Mouse (Mus musculus): ENCODE measurements around the gene Sema4d. TPM values are rescaled to one million over a fixed set of nuclear protein-coding genes. Genes with fewer than 3 reads are reported as not detected.
"Not testable (repeated sequence)": the region's sequence is repeated elsewhere in the genome, so short reads cannot be mapped to it uniquely, and the experiment has no call there.

Gene Sema4d
- polyA plus RNA-seq, 1 experiment from 2014 or later: 4.9 TPM

DNA sequence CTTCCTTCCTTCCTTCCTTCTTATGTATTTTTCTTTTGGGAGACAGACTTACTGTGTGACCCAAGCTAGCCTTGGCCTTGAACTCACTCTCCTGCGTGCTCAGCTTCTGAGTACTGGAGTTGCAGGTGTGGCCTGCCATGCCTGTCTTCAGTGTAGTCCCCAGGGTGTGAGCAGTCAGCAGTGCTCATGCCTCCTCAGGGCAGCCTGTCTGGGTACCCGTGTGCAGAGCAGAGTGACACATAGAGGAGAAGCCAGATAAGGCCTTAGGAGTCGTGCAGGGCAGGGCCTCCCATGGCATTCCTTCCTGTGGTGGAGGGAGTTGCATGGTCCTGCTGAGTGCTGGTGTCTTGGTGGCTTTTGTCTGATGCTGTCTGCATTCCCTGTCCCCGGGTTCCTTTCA is 114.2 kb downstream of the Sema4d start:
- ATAC-seq: no peak
- H3K9me3 ChIP-seq (ENCODE audit: low read length): no peaks in the 10 kb centered on the region

DNA sequence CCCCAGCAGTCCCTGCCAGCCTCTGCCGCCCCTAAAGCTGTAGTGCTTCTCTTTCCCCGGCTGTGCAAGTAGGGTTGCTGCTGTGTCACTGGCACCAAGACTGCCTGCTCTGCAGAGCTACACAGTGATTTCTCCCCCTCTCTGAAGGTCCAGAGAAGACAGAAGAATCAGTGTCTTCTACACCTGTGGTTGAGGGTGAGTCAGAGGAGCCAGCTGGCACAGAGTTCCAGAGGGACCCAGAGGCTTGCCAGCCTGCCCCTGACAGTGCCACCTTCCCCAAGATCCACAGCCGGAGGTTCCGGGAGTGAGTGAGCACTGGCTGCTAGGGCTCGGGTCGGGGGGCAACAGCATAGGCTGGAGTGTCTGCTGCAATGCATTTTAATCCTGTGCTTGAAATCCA is 114.9 kb downstream of the Sema4d start:
- no peak for DNase-seq (ENCODE audit: low spot score)
- Histone ChIP-seq H3K4me2 (replicated peaks; ENCODE audit: low read depth, low read length) (no peak overlapping the region), H3K4me3 (ENCODE audit: low read depth, low read length) (no peak overlapping the region), H3K9me3 (ENCODE audit: low read length) (no peaks in the 10 kb centered on the region), H3K9ac (replicated peaks; ENCODE audit: low read depth) (no peak overlapping the region), H3K4me1 (ENCODE audit: insufficient read depth, low read depth, low read length) (no peaks in the 10 kb centered on the region), H3K27me3 (replicated peaks; ENCODE audit: insufficient read depth, low read length) (no peaks in the 10 kb centered on the region), H3K36me3 (ENCODE audit: insufficient read depth, low read length) (peaks cover 51% of the 10 kb centered on the region), H3K27ac (ENCODE audit: low read length) (no peak overlapping the region)
- ATAC-seq: no peak
- no peak for TF ChIP-seq EP300 (IDR thresholded peaks at IDR 0.05)
- no peak for TF ChIP-seq CTCF (IDR thresholded peaks at IDR 0.05)
- 97% methylated on average over 6 of the region's 6 CpGs for WGBS

More for the DNA sequence above, 114.2 kb downstream of the Sema4d start:
- WGBS: 79% methylated on average over 4 of the region's 4 CpGs
- H3K36me3 ChIP-seq (ENCODE audit: insufficient read depth, low read length): peaks cover 49% of the 10 kb centered on the region
- no peak overlapping the region for H3K27ac ChIP-seq (ENCODE audit: low read length)
- H3K4me2 ChIP-seq (replicated peaks; ENCODE audit: low read depth, low read length): no peak overlapping the region
- no peak overlapping the region for H3K4me3 ChIP-seq (ENCODE audit: low read depth, low read length)
- H3K9ac ChIP-seq (replicated peaks; ENCODE audit: low read depth): no peak overlapping the region
- no peak for DNase-seq (ENCODE audit: low spot score)
- no peaks in the 10 kb centered on the region for H3K4me1 ChIP-seq (ENCODE audit: insufficient read depth, low read depth, low read length)
- TF ChIP-seq CTCF (IDR thresholded peaks at IDR 0.05) (no peak), EP300 (IDR thresholded peaks at IDR 0.05) (no peak)
- no peaks in the 10 kb centered on the region for H3K27me3 ChIP-seq (replicated peaks; ENCODE audit: insufficient read depth, low read length)

DNA sequence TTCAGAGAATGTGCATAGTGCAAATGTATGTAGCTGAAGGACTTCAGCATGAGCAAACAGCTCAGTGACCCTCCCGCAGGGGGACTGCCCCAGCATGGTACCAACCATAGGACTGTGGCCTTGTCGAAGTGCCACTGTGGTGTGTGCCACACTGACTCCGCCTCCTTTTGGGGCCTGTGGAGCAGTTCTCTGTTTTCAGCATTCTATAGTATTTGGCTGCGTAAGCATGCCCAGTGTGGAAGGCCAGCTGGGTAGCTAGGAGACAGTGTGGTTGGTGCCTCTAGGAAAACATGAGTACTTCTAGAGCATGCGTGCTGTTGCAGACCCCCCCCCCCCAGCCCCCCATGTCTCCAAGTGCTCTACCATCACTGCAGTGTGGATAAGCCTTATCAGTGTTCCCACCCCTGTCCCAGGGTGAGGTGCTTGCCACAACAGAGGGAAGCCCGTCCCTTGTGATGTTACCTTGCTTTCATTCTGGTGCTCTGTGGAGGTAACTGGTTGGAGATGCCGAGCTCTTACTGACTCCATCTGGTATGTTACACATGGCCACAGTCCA is 115.8 kb downstream of the Sema4d start:
- ATAC-seq (no peak), DNase-seq (ENCODE audit: low spot score) (no peak)
- Histone ChIP-seq H3K27me3 (replicated peaks; ENCODE audit: insufficient read depth, low read length) (no peaks in the 10 kb centered on the region), H3K36me3 (ENCODE audit: insufficient read depth, low read length) (peaks cover 45% of the 10 kb centered on the region), H3K4me3 (ENCODE audit: low read depth, low read length) (no peak overlapping the region), H3K9ac (replicated peaks; ENCODE audit: low read depth) (no peak overlapping the region), H3K4me2 (replicated peaks; ENCODE audit: low read depth, low read length) (no peak overlapping the region), H3K27ac (ENCODE audit: low read length) (no peak overlapping the region), H3K9me3 (ENCODE audit: low read length) (no peaks in the 10 kb centered on the region), H3K4me1 (ENCODE audit: insufficient read depth, low read depth, low read length) (no peaks in the 10 kb centered on the region)
- 89% methylated on average over 7 of the region's 7 CpGs for WGBS
- no peak for TF ChIP-seq CTCF (IDR thresholded peaks at IDR 0.05)
- no peak for TF ChIP-seq EP300 (IDR thresholded peaks at IDR 0.05)

DNA sequence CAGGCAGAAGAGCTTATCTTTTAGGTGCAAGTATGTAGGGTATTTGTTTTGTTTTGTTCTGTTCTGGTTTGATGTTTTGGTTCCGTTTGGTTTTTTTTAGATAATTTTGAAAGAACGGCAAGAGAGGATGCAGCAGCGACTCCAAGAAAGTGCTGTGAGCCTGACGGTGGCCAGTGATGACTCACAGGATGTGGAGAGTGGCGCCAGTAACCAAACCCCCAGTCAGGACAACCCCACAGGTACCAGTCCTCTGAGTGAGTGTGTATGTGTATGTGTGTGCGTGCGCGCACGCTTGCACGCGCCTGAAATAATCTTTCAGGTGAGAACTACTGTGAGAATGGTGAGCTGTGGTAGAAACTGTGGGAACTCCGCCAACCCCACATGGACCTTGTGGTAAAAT is 116.5 kb downstream of the Sema4d start:
- H3K4me1 ChIP-seq (ENCODE audit: insufficient read depth, low read depth, low read length): no peaks in the 10 kb centered on the region
- TF ChIP-seq CTCF (IDR thresholded peaks at IDR 0.05): no peak
- TF ChIP-seq EP300 (IDR thresholded peaks at IDR 0.05): no peak
- H3K27me3 ChIP-seq (replicated peaks; ENCODE audit: insufficient read depth, low read length): no peaks in the 10 kb centered on the region
- H3K9ac ChIP-seq (replicated peaks; ENCODE audit: low read depth): no peak overlapping the region
- no peaks in the 10 kb centered on the region for H3K9me3 ChIP-seq (ENCODE audit: low read length)
- no peak for DNase-seq (ENCODE audit: low spot score)
- no peak overlapping the region for H3K27ac ChIP-seq (ENCODE audit: low read length)
- no peak overlapping the region for H3K4me2 ChIP-seq (replicated peaks; ENCODE audit: low read depth, low read length)
- H3K4me3 ChIP-seq (ENCODE audit: low read depth, low read length): no peak overlapping the region
- WGBS: 88% methylated on average over 12 of the region's 12 CpGs
- H3K36me3 ChIP-seq (ENCODE audit: insufficient read depth, low read length): peaks cover 38% of the 10 kb centered on the region
- no peak for ATAC-seq

DNA sequence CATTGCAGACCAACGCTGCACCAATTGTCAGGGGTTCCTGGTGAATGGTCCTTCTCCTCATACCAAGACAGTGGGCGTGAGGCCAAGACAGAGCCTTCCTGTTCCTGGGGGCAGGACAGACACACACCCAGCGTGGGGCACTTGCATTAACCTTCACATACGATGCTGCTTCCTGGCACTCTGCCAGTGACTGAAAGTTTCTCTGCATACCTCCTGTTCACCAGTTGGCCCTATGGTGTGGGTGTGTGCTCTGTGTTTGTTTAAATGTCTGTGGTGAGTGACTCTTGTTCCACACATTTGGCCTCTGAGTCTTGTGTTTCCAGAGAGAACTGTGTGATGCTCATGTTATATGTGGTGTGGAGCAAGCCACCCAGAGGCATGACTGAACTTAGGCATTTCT is 116.9 kb downstream of the Sema4d start:
- Histone ChIP-seq H3K27ac (ENCODE audit: low read length) (no peak overlapping the region), H3K4me3 (ENCODE audit: low read depth, low read length) (no peak overlapping the region), H3K9ac (replicated peaks; ENCODE audit: low read depth) (no peak overlapping the region), H3K27me3 (replicated peaks; ENCODE audit: insufficient read depth, low read length) (no peaks in the 10 kb centered on the region), H3K4me2 (replicated peaks; ENCODE audit: low read depth, low read length) (no peak overlapping the region), H3K36me3 (ENCODE audit: insufficient read depth, low read length) (peaks cover 36% of the 10 kb centered on the region), H3K4me1 (ENCODE audit: insufficient read depth, low read depth, low read length) (no peaks in the 10 kb centered on the region), H3K9me3 (ENCODE audit: low read length) (no peaks in the 10 kb centered on the region)
- WGBS: 46% methylated on average over 4 of the region's 4 CpGs
- TF ChIP-seq CTCF (IDR thresholded peaks at IDR 0.05) (no peak), EP300 (IDR thresholded peaks at IDR 0.05) (no peak)
- DNase-seq (ENCODE audit: low spot score): no peak
- ATAC-seq: no peak

DNA sequence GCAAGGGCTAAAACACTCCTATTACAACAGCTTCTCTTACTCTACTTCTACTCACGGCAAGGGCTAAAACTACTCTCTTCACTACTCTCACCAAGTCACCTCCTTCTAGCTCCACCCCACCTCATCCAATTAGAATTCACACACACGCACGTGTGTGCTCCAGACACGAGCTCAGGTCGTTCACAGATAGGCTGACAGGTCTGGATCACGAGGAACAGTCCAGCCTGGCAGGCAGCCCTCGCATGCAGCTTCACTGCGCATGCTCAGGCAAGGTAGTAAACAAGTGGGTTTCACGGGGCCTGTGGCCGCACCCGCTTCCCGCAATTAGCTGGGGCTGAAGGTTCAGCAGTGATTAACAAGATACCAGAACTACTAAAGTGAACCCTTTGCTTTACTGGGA is 125.4 kb downstream of the Sema4d start:
- not testable (repeated sequence) for H3K4me3 ChIP-seq (ENCODE audit: low read depth, low read length); H3K9me3 ChIP-seq (ENCODE audit: low read length); H3K9ac ChIP-seq (replicated peaks; ENCODE audit: low read depth); DNase-seq (ENCODE audit: low spot score); H3K27ac ChIP-seq (ENCODE audit: low read length); H3K4me2 ChIP-seq (replicated peaks; ENCODE audit: low read depth, low read length); H3K27me3 ChIP-seq (replicated peaks; ENCODE audit: insufficient read depth, low read length); H3K4me1 ChIP-seq (ENCODE audit: insufficient read depth, low read depth, low read length); ATAC-seq
- peaks cover 31% of the 10 kb centered on the region for H3K36me3 ChIP-seq (ENCODE audit: insufficient read depth, low read length)
- 89% methylated on average over 12 of the region's 12 CpGs for WGBS

DNA sequence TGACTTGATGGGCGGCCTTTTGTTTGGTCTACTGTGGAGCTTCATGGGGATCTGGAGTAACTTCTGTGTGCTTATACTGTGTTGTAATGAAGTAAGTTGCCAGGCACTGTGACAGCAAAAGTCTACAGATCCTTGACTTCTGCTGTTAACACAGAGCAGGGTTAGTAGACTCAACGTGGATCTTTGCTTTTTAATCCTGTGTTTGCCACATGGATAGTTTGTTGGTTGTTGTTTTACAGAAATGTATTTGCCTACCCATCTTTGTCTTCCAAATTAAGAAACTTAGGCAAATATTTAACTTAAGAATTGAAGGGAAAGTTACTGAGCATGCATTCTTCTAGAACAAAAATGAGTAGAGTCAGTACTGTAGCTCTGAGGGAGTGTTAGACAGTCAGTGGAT is 130.0 kb downstream of the Sema4d start:
- Histone ChIP-seq H3K36me3 (ENCODE audit: insufficient read depth, low read length) (peaks cover 48% of the 10 kb centered on the region), H3K4me2 (replicated peaks; ENCODE audit: low read depth, low read length) (no peak overlapping the region), H3K9ac (replicated peaks; ENCODE audit: low read depth) (no peak overlapping the region), H3K27me3 (replicated peaks; ENCODE audit: insufficient read depth, low read length) (no peaks in the 10 kb centered on the region), H3K9me3 (ENCODE audit: low read length) (no peaks in the 10 kb centered on the region), H3K4me1 (ENCODE audit: insufficient read depth, low read depth, low read length) (no peaks in the 10 kb centered on the region), H3K27ac (ENCODE audit: low read length) (no peak overlapping the region), H3K4me3 (ENCODE audit: low read depth, low read length) (no peak overlapping the region)
- DNase-seq (ENCODE audit: low spot score) (no peak), ATAC-seq (no peak)
- no peak for TF ChIP-seq CTCF (IDR thresholded peaks at IDR 0.05)
- no peak for TF ChIP-seq EP300 (IDR thresholded peaks at IDR 0.05)
- 87% methylated on average over 2 of the region's 2 CpGs for WGBS

All from lung, postnatal 0 days (tissue).